Mouse (Mus musculus): ENCODE data around the gene Ccdc65. TPM values are rescaled to one million over a fixed set of nuclear protein-coding genes. Genes with fewer than 3 reads are reported as not detected.
A peak's percentile ranks its signal among the peaks of the same experiment; 100 is the strongest.

The Ccdc65 gene
- polyA plus RNA-seq, 1 experiment from 2014 or later, result 0.06 TPM

GRCm38 (mm10) chr15:98727443-98728321 is 19.7 kb downstream of the Ccdc65 start, which contains the start of gene Fkbp11:
Fkbp11 (minus strand) TSS chr15:98728198.
- H3K4me1 ChIP-seq, result peaks cover 51% of the 10 kb centered on the region
- no peaks in the 10 kb centered on the region for H3K36me3 ChIP-seq
- H3K27ac ChIP-seq, result peak within 1 kb of the TSS; percentile 45
- H3K4me3 ChIP-seq, result peak within 1 kb of the TSS; percentile 64
- peak within 1 kb of the TSS; percentile 88 for H3K4me2 ChIP-seq
- H3K9me3 ChIP-seq (replicated peaks), result no peaks in the 10 kb centered on the region
- peaks cover 57% of the 10 kb centered on the region for H3K27me3 ChIP-seq (replicated peaks)
- peak; percentile 75 for ATAC-seq
- under 1% methylated on average over 39 of the region's 39 CpGs for WGBS (ENCODE audit: insufficient replicate concordance)
- H3K9ac ChIP-seq, result peak within 1 kb of the TSS; percentile 70

- Histone ChIP-seq H3K4me2 (peak overlapping the region; percentile 88), H3K4me3 (peak overlapping the region; percentile 64; the same call in 1 of the 2 replicates), H3K27me3 (replicated peaks) (peaks cover 55% of the 10 kb centered on the region), H3K9me3 (replicated peaks) (no peaks in the 10 kb centered on the region), H3K27ac (no peak overlapping the region), H3K4me1 (peaks cover 53% of the 10 kb centered on the region), H3K9ac (no peak overlapping the region), H3K36me3 (no peaks in the 10 kb centered on the region)
- ATAC-seq, result peak; percentile 1; the same call in 1 of the 2 replicates
- 18% methylated on average over 9 of the region's 9 CpGs for WGBS (ENCODE audit: insufficient replicate concordance)
These were observed 20.4 kb downstream of the Ccdc65 start for GRCm38 (mm10) chr15:98728366-98728765.

GRCm38 (mm10) chr15:98729791-98730545 is 22.0 kb downstream of the Ccdc65 start:
- H3K27ac ChIP-seq, result no peak overlapping the region
- H3K4me3 ChIP-seq, result no peak overlapping the region
- no peaks in the 10 kb centered on the region for H3K36me3 ChIP-seq
- H3K9ac ChIP-seq, result no peak overlapping the region
- no peaks in the 10 kb centered on the region for H3K9me3 ChIP-seq (replicated peaks)
- H3K27me3 ChIP-seq (replicated peaks), result peaks cover 40% of the 10 kb centered on the region
- whole genome bisulfite sequencing (ENCODE audit: insufficient replicate concordance), result 44% methylated on average over 7 of the region's 7 CpGs
- no peak for ATAC-seq
- H3K4me1 ChIP-seq, result peaks cover 57% of the 10 kb centered on the region
- H3K4me2 ChIP-seq, result no peak overlapping the region

GRCm38 (mm10) chr15:98730790-98731189 is 22.8 kb downstream of the Ccdc65 start:
- WGBS (ENCODE audit: insufficient replicate concordance), result 52% methylated on average over 6 of the region's 6 CpGs
- no peak for ATAC-seq
- H3K9me3 ChIP-seq (replicated peaks), result no peaks in the 10 kb centered on the region
- H3K4me2 ChIP-seq, result no peak overlapping the region
- H3K4me1 ChIP-seq, result peaks cover 57% of the 10 kb centered on the region
- H3K4me3 ChIP-seq, result no peak overlapping the region
- no peak overlapping the region for H3K9ac ChIP-seq
- peaks cover 2% of the 10 kb centered on the region for H3K36me3 ChIP-seq
- H3K27ac ChIP-seq, result no peak overlapping the region
- H3K27me3 ChIP-seq (replicated peaks), result peaks cover 36% of the 10 kb centered on the region

- ATAC-seq, result no peak
- Histone ChIP-seq H3K9ac (no peak overlapping the region), H3K9me3 (replicated peaks) (no peaks in the 10 kb centered on the region), H3K4me1 (peaks cover 46% of the 10 kb centered on the region), H3K27ac (0 out of 2 replicates have a peak overlapping the region, but pooled peaks have one; percentile 32), H3K4me2 (no peak overlapping the region), H3K27me3 (replicated peaks) (peaks cover 25% of the 10 kb centered on the region), H3K4me3 (no peak overlapping the region), H3K36me3 (peaks cover 13% of the 10 kb centered on the region)
- WGBS (ENCODE audit: insufficient replicate concordance), result 57% methylated on average over 8 of the region's 8 CpGs
These were observed 24.1 kb downstream of the Ccdc65 start for GRCm38 (mm10) chr15:98732006-98732531.

GRCm38 (mm10) chr15:98733370-98733769 is 25.4 kb downstream of the Ccdc65 start:
- H3K4me1 ChIP-seq, result peaks cover 34% of the 10 kb centered on the region
- H3K27ac ChIP-seq, result peak overlapping the region; percentile 32
- H3K36me3 ChIP-seq, result peaks cover 20% of the 10 kb centered on the region
- peak; percentile 53; the same call in 1 of the 2 replicates for ATAC-seq
- peaks cover 15% of the 10 kb centered on the region for H3K27me3 ChIP-seq (replicated peaks)
- H3K9me3 ChIP-seq (replicated peaks), result no peaks in the 10 kb centered on the region
- H3K4me3 ChIP-seq, result no peak overlapping the region
- H3K4me2 ChIP-seq, result no peak overlapping the region; the same call in 1 of the 2 replicates
- H3K9ac ChIP-seq, result no peak overlapping the region
- WGBS (ENCODE audit: insufficient replicate concordance), result 17% methylated on average over 6 of the region's 6 CpGs

GRCm38 (mm10) chr15:98733976-98734566 is 26.1 kb downstream of the Ccdc65 start:
- no peaks in the 10 kb centered on the region for H3K9me3 ChIP-seq (replicated peaks)
- ATAC-seq, result no peak

GRCm38 (mm10) chr15:98736521-98736920 is 28.5 kb downstream of the Ccdc65 start:
- Histone ChIP-seq H3K9ac (no peak overlapping the region), H3K4me2 (no peak overlapping the region), H3K4me3 (no peak overlapping the region), H3K4me1 (peaks cover 38% of the 10 kb centered on the region), H3K27ac (no peak overlapping the region), H3K27me3 (replicated peaks) (no peaks in the 10 kb centered on the region), H3K9me3 (replicated peaks) (no peaks in the 10 kb centered on the region), H3K36me3 (peaks cover 50% of the 10 kb centered on the region)
- 74% methylated on average over 10 of the region's 10 CpGs for WGBS (ENCODE audit: insufficient replicate concordance)
- no peak for ATAC-seq

More at GRCm38 (mm10) chr15:98733976-98734566, 26.1 kb downstream of the Ccdc65 start:
- H3K36me3 ChIP-seq, result peaks cover 26% of the 10 kb centered on the region
- peaks cover 8% of the 10 kb centered on the region for H3K27me3 ChIP-seq (replicated peaks)
- WGBS (ENCODE audit: insufficient replicate concordance), result 69% methylated on average over 5 of the region's 5 CpGs
- no peak overlapping the region for H3K4me2 ChIP-seq
- H3K27ac ChIP-seq, result peak overlapping the region; percentile 32; the same call in 1 of the 2 replicates
- no peak overlapping the region for H3K4me3 ChIP-seq
- peaks cover 33% of the 10 kb centered on the region for H3K4me1 ChIP-seq
- H3K9ac ChIP-seq, result no peak overlapping the region

- Histone ChIP-seq H3K9ac (no peak overlapping the region), H3K9me3 (replicated peaks) (no peaks in the 10 kb centered on the region), H3K27ac (peak overlapping the region; percentile 46; the same call in 1 of the 2 replicates), H3K4me2 (no peak overlapping the region), H3K36me3 (peaks cover 61% of the 10 kb centered on the region), H3K27me3 (replicated peaks) (no peaks in the 10 kb centered on the region), H3K4me1 (peaks cover 27% of the 10 kb centered on the region), H3K4me3 (no peak overlapping the region)
- peak; percentile 42; the same call in 1 of the 2 replicates for ATAC-seq
These were observed 29.9 kb downstream of the Ccdc65 start for GRCm38 (mm10) chr15:98737881-98738280.

- peak overlapping the region; percentile 50 for H3K27ac ChIP-seq
- no peak overlapping the region for H3K9ac ChIP-seq
These were observed 30.8 kb downstream of the Ccdc65 start for GRCm38 (mm10) chr15:98738796-98739195.

GRCm38 (mm10) chr15:98740219-98740618 is 32.2 kb downstream of the Ccdc65 start:
- no peak overlapping the region for H3K27ac ChIP-seq
- peaks cover 9% of the 10 kb centered on the region for H3K4me1 ChIP-seq
- no peak overlapping the region for H3K9ac ChIP-seq
- peaks cover 68% of the 10 kb centered on the region for H3K36me3 ChIP-seq
- no peaks in the 10 kb centered on the region for H3K27me3 ChIP-seq (replicated peaks)
- WGBS (ENCODE audit: insufficient replicate concordance), result 74% methylated on average over 8 of the region's 8 CpGs
- no peak overlapping the region for H3K4me3 ChIP-seq
- no peaks in the 10 kb centered on the region for H3K9me3 ChIP-seq (replicated peaks)
- no peak for ATAC-seq
- no peak overlapping the region for H3K4me2 ChIP-seq

More at GRCm38 (mm10) chr15:98738796-98739195, 30.8 kb downstream of the Ccdc65 start:
- WGBS (ENCODE audit: insufficient replicate concordance), result 59% methylated on average over 4 of the region's 4 CpGs
- H3K4me2 ChIP-seq, result no peak overlapping the region
- H3K36me3 ChIP-seq, result peaks cover 65% of the 10 kb centered on the region
- H3K4me1 ChIP-seq, result peaks cover 18% of the 10 kb centered on the region
- no peaks in the 10 kb centered on the region for H3K9me3 ChIP-seq (replicated peaks)
- ATAC-seq, result peak; percentile 42
- no peak overlapping the region for H3K4me3 ChIP-seq
- H3K27me3 ChIP-seq (replicated peaks), result no peaks in the 10 kb centered on the region
